Mouse (Mus musculus): ENCODE measurements around the gene Mesp1. TPM values are rescaled to one million over a fixed set of nuclear protein-coding genes. Genes with fewer than 3 reads are reported as not detected.
"Not testable (repeated sequence)": the region's sequence is repeated elsewhere in the genome, so short reads cannot be mapped to it uniquely, and the experiment has no call there.

Mesp1 gene
- polyA plus RNA-seq, 1 experiment from 2014 or later: not detected

GRCm38 (mm10) chr7:79800336-79800735 lies 6.7 kb upstream of the Mesp1 start:
- ATAC-seq (ENCODE audit: insufficient read depth, low FRiP score, low TSS enrichment): no peak
- 80% methylated on average over 4 of the region's 4 CpGs for WGBS
- DNase-seq (ENCODE audit: low spot score): no peak

GRCm38 (mm10) chr7:79799506-79799905 lies 5.9 kb upstream of the Mesp1 start:
- no peak overlapping the region for H3K4me2 ChIP-seq (ENCODE audit: low read depth)
- H3K27me3 ChIP-seq (ENCODE audit: control insufficient read depth, insufficient read depth, low read length): peaks cover 2% of the 10 kb centered on the region; the same call in 1 of the 2 replicates
- H3K27ac ChIP-seq (ENCODE audit: low read depth, low read length): no peak overlapping the region
- H3K9me3 ChIP-seq (ENCODE audit: control insufficient read depth, low read length): no peaks in the 10 kb centered on the region
- whole genome bisulfite sequencing: 68% methylated on average over 6 of the region's 6 CpGs
- H3K4me1 ChIP-seq (ENCODE audit: control insufficient read depth, insufficient read depth, low read length): no peaks in the 10 kb centered on the region
- ATAC-seq (ENCODE audit: insufficient read depth, low FRiP score, low TSS enrichment) (no peak), DNase-seq (ENCODE audit: low spot score) (no peak)
- no peak overlapping the region for H3K4me3 ChIP-seq (ENCODE audit: low read depth, low read length)
- no peaks in the 10 kb centered on the region for H3K36me3 ChIP-seq (ENCODE audit: control insufficient read depth, insufficient read depth, low read length)
- no peak overlapping the region for H3K9ac ChIP-seq (ENCODE audit: low read length)

More at GRCm38 (mm10) chr7:79800336-79800735, 6.7 kb upstream of the Mesp1 start:
- H3K4me2 ChIP-seq (ENCODE audit: low read depth): no peak overlapping the region
- no peaks in the 10 kb centered on the region for H3K9me3 ChIP-seq (ENCODE audit: control insufficient read depth, low read length)
- no peaks in the 10 kb centered on the region for H3K4me1 ChIP-seq (ENCODE audit: control insufficient read depth, insufficient read depth, low read length)
- H3K27me3 ChIP-seq (ENCODE audit: control insufficient read depth, insufficient read depth, low read length): no peaks in the 10 kb centered on the region
- H3K36me3 ChIP-seq (ENCODE audit: control insufficient read depth, insufficient read depth, low read length): no peaks in the 10 kb centered on the region
- H3K4me3 ChIP-seq (ENCODE audit: low read depth, low read length): no peak overlapping the region
- H3K27ac ChIP-seq (ENCODE audit: low read depth, low read length): no peak overlapping the region
- H3K9ac ChIP-seq (ENCODE audit: low read length): no peak overlapping the region

DNA sequence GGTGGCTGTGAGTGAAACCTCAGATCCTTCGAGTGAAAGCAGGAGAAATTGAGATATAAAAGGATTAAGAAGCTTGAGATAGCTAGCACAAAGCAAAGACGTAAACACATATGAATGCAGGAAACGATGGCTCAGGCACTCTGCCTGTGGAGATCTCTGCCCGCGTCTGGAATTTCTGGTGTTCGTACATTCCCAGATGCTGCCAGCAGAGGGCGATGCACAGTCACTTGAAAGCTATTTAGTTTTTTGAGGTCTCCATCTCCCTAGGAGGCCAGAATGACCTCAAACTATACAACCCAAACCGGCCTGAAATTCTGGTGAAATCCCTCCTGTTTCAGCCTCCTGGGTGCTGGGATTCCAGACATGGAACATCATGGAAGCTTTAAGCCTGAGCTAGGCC lies 5.5 kb upstream of the Mesp1 start:
- Histone ChIP-seq H3K27ac (ENCODE audit: low read depth, low read length) (no peak overlapping the region), H3K9ac (ENCODE audit: low read length) (no peak overlapping the region), H3K9me3 (ENCODE audit: control insufficient read depth, low read length) (no peaks in the 10 kb centered on the region), H3K4me2 (ENCODE audit: low read depth) (no peak overlapping the region), H3K4me1 (ENCODE audit: control insufficient read depth, insufficient read depth, low read length) (no peaks in the 10 kb centered on the region), H3K27me3 (ENCODE audit: control insufficient read depth, insufficient read depth, low read length) (peaks cover 6% of the 10 kb centered on the region), H3K4me3 (ENCODE audit: low read depth, low read length) (no peak overlapping the region), H3K36me3 (ENCODE audit: control insufficient read depth, insufficient read depth, low read length) (no peaks in the 10 kb centered on the region)
- WGBS: 8% methylated on average over 8 of the region's 8 CpGs
- ATAC-seq (ENCODE audit: insufficient read depth, low FRiP score, low TSS enrichment) (no peak), DNase-seq (ENCODE audit: low spot score) (peak; percentile 84)

DNA sequence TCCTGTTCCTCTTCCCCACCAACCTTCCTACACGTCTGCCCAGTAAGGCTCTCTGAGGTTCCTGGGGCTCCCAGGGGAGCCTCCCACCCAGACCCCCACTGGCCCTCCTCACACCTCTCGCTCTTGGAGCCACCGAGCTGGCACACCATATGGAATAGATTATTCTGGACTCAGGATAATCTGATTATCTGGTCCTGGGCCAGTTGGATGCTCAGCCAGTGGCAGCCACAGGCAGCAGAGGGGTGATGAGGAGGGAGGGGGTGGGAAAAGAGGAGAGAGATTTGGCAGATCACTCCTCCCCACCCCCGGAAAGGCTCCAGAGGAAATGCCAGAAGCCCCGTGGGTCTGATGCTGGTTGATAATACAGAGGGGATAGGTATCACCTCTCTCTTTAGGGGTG lies 5.0 kb upstream of the Mesp1 start:
- H3K27ac ChIP-seq (ENCODE audit: low read depth, low read length): no peak overlapping the region
- no peaks in the 10 kb centered on the region for H3K9me3 ChIP-seq (ENCODE audit: control insufficient read depth, low read length)
- H3K4me3 ChIP-seq (ENCODE audit: low read depth, low read length): no peak overlapping the region
- no peaks in the 10 kb centered on the region for H3K4me1 ChIP-seq (ENCODE audit: control insufficient read depth, insufficient read depth, low read length)
- H3K4me2 ChIP-seq (ENCODE audit: low read depth): no peak overlapping the region
- no peak for DNase-seq (ENCODE audit: low spot score)
- H3K27me3 ChIP-seq (ENCODE audit: control insufficient read depth, insufficient read depth, low read length): peaks cover 10% of the 10 kb centered on the region
- no peaks in the 10 kb centered on the region for H3K36me3 ChIP-seq (ENCODE audit: control insufficient read depth, insufficient read depth, low read length)
- no peak for ATAC-seq (ENCODE audit: insufficient read depth, low FRiP score, low TSS enrichment)
- no peak overlapping the region for H3K9ac ChIP-seq (ENCODE audit: low read length)
- 38% methylated on average over 5 of the region's 5 CpGs for WGBS

GRCm38 (mm10) chr7:79792635-79793421 lies 760 bp downstream of the Mesp1 start:
- 2% methylated on average over 77 of the region's 80 CpGs for WGBS
- H3K36me3 ChIP-seq (ENCODE audit: control insufficient read depth, insufficient read depth, low read length): no peaks in the 10 kb centered on the region
- ATAC-seq (ENCODE audit: insufficient read depth, low FRiP score, low TSS enrichment) (no peak), DNase-seq (ENCODE audit: low spot score) (peak; percentile 67)
- H3K9me3 ChIP-seq (ENCODE audit: control insufficient read depth, low read length): no peaks in the 10 kb centered on the region
- peak overlapping the region; percentile 33 for H3K4me3 ChIP-seq (ENCODE audit: low read depth, low read length)
- H3K27ac ChIP-seq (ENCODE audit: low read depth, low read length): no peak overlapping the region
- peaks cover 6% of the 10 kb centered on the region; the same call in 1 of the 2 replicates for H3K4me1 ChIP-seq (ENCODE audit: control insufficient read depth, insufficient read depth, low read length)
- H3K27me3 ChIP-seq (ENCODE audit: control insufficient read depth, insufficient read depth, low read length): peaks cover 38% of the 10 kb centered on the region
- H3K4me2 ChIP-seq (ENCODE audit: low read depth): peak overlapping the region; percentile 67
- peak overlapping the region; percentile 42 for H3K9ac ChIP-seq (ENCODE audit: low read length)

GRCm38 (mm10) chr7:79789812-79790211 lies 3.8 kb downstream of the Mesp1 start:
- not testable (repeated sequence) for H3K4me3 ChIP-seq (ENCODE audit: low read depth, low read length); H3K9me3 ChIP-seq (ENCODE audit: control insufficient read depth, low read length); H3K36me3 ChIP-seq (ENCODE audit: control insufficient read depth, insufficient read depth, low read length); H3K4me1 ChIP-seq (ENCODE audit: control insufficient read depth, insufficient read depth, low read length); H3K27ac ChIP-seq (ENCODE audit: low read depth, low read length); H3K9ac ChIP-seq (ENCODE audit: low read length); H3K4me2 ChIP-seq (ENCODE audit: low read depth); DNase-seq (ENCODE audit: low spot score); ATAC-seq (ENCODE audit: insufficient read depth, low FRiP score, low TSS enrichment)
- WGBS: 9% methylated on average over 2 of the region's 2 CpGs
- H3K27me3 ChIP-seq (ENCODE audit: control insufficient read depth, insufficient read depth, low read length): peaks cover 38% of the 10 kb centered on the region

DNA sequence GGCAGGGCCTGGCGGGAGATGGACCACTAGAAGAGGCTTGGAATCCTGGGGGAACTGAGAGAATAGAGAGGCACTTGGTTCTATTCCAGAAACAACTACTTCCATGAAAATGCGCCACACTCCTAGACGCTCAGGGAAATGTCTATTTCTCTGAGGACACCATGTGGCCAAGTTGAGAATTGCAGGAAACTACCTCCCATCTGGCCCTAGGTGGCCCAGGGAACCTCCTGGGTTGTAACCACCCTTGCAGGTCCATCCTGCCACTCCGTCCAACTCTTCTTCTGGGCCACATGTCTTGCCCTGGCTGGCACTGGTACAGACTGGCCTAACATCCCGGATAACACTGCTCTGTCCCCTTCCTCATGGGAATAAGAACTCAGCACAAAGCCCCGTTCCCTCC lies 7.3 kb downstream of the Mesp1 start:
- Histone ChIP-seq H3K4me1 (ENCODE audit: control insufficient read depth, insufficient read depth, low read length) (no peaks in the 10 kb centered on the region), H3K4me2 (ENCODE audit: low read depth) (no peak overlapping the region), H3K9ac (ENCODE audit: low read length) (no peak overlapping the region), H3K4me3 (ENCODE audit: low read depth, low read length) (no peak overlapping the region), H3K9me3 (ENCODE audit: control insufficient read depth, low read length) (no peaks in the 10 kb centered on the region), H3K36me3 (ENCODE audit: control insufficient read depth, insufficient read depth, low read length) (no peaks in the 10 kb centered on the region), H3K27ac (ENCODE audit: low read depth, low read length) (no peak overlapping the region), H3K27me3 (ENCODE audit: control insufficient read depth, insufficient read depth, low read length) (peaks cover 6% of the 10 kb centered on the region)
- DNase-seq (ENCODE audit: low spot score): peak; percentile 74
- no peak for ATAC-seq (ENCODE audit: insufficient read depth, low FRiP score, low TSS enrichment)
- 23% methylated on average over 6 of the region's 6 CpGs for WGBS

- 75% methylated on average over 2 of the region's 2 CpGs for WGBS
These were observed 11.1 kb downstream of the Mesp1 start for GRCm38 (mm10) chr7:79782516-79782855.

GRCm38 (mm10) chr7:79781826-79782515 lies 11.6 kb downstream of the Mesp1 start:
- Histone ChIP-seq H3K9me3 (ENCODE audit: control insufficient read depth, low read length) (no peaks in the 10 kb centered on the region), H3K9ac (ENCODE audit: low read length) (no peak overlapping the region), H3K4me3 (ENCODE audit: low read depth, low read length) (no peak overlapping the region), H3K27ac (ENCODE audit: low read depth, low read length) (no peak overlapping the region), H3K4me1 (ENCODE audit: control insufficient read depth, insufficient read depth, low read length) (no peaks in the 10 kb centered on the region), H3K27me3 (ENCODE audit: control insufficient read depth, insufficient read depth, low read length) (no peaks in the 10 kb centered on the region), H3K4me2 (ENCODE audit: low read depth) (no peak overlapping the region), H3K36me3 (ENCODE audit: control insufficient read depth, insufficient read depth, low read length) (no peaks in the 10 kb centered on the region)
- ATAC-seq (ENCODE audit: insufficient read depth, low FRiP score, low TSS enrichment): no peak
- WGBS: 82% methylated on average over 11 of the region's 11 CpGs
- no peak for DNase-seq (ENCODE audit: low spot score)

More at GRCm38 (mm10) chr7:79782516-79782855, 11.1 kb downstream of the Mesp1 start:
- ATAC-seq (ENCODE audit: insufficient read depth, low FRiP score, low TSS enrichment) (no peak), DNase-seq (ENCODE audit: low spot score) (no peak)
- Histone ChIP-seq H3K27me3 (ENCODE audit: control insufficient read depth, insufficient read depth, low read length) (no peaks in the 10 kb centered on the region), H3K4me3 (ENCODE audit: low read depth, low read length) (no peak overlapping the region), H3K4me1 (ENCODE audit: control insufficient read depth, insufficient read depth, low read length) (no peaks in the 10 kb centered on the region), H3K9ac (ENCODE audit: low read length) (no peak overlapping the region), H3K4me2 (ENCODE audit: low read depth) (no peak overlapping the region), H3K27ac (ENCODE audit: low read depth, low read length) (no peak overlapping the region), H3K9me3 (ENCODE audit: control insufficient read depth, low read length) (no peaks in the 10 kb centered on the region), H3K36me3 (ENCODE audit: control insufficient read depth, insufficient read depth, low read length) (no peaks in the 10 kb centered on the region)
